Mouse (Mus musculus) bone marrow macrophage, adult 2 months (primary cell): ENCODE data around the gene Gm49339. TPM values are rescaled to one million over a fixed set of nuclear protein-coding genes. Genes with fewer than 3 reads are reported as not detected.
"Not testable (repeated sequence)": the region's sequence is repeated elsewhere in the genome, so short reads cannot be mapped to it uniquely, and the experiment has no call there.

Experiments
- H3K27ac ChIP-seq: 2 replicates; pipeline ENCODE4 v1.5.1; 2012; ENCODE audit warnings: low read depth, low read length; ENCODE audit not compliant: insufficient read depth
- H3K4me1 ChIP-seq: 2 replicates; pipeline ENCODE4 v1.6.1; 2012; ENCODE audit warnings: low read length; ENCODE audit not compliant: control insufficient read depth, insufficient read depth
- H3K4me3 ChIP-seq: 2 replicates; pipeline ENCODE4 v1.5.1; 2012; ENCODE audit warnings: mild to moderate bottlenecking, low read length, moderate library complexity; ENCODE audit not compliant: insufficient read depth
- CTCF ChIP-seq: IDR thresholded peaks from 2 replicates; pipeline ENCODE4 v1.5.1; 2012; ENCODE audit warnings: low read depth, mild to moderate bottlenecking, low read length, moderate library complexity
- POLR2A ChIP-seq: IDR thresholded peaks from 2 replicates; pipeline ENCODE4 v1.6.1; 2012; ENCODE audit warnings: mild to moderate bottlenecking, low read depth, low read length, borderline replicate concordance
- polyA plus RNA-seq: library from polyadenylated mRNA; stranded (reverse); fragments of >200 nt; gene quantifications from 2 replicates; pipeline ENCODE4 v1.2.4, GENCODE M21; 2012; ENCODE audit not compliant: missing spikeins, insufficient read depth, insufficient read length

The Gm49339 gene
- 444 and 484 TPM in 2 replicates for polyA plus RNA-seq

DNA sequence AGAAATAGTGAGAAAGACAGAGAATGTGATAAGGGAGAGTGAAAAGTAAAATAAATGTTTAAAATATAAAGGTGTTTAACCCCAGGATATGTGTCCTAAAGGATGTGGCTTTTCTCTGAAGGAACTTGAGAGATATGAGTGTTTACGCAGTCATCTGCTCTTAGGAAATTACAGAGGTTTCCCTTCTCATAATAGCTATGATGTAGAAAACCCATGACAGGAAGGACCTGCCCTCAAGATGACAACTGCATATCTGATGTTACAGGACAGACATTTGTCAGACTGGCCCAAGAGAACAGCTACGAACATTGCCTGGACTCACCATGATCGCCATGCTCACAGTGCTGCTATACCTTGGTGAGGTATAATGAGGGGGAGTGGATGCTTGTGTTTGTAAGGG lies at the start of gene Gm49339, which contains the start of gene Lilr4b:
Gm49339 (plus strand) TSS at position 216 of the 400 bp plus-strand sequence.
Lilr4b (plus strand) TSS at position 236 of the 400 bp plus-strand sequence.
- peaks cover 10% of the 10 kb centered on the region for H3K4me1 ChIP-seq
- H3K27ac ChIP-seq: peak within 1 kb of the TSS; percentile 92
- peak within 1 kb of the TSS; percentile 65 for H3K4me3 ChIP-seq

DNA sequence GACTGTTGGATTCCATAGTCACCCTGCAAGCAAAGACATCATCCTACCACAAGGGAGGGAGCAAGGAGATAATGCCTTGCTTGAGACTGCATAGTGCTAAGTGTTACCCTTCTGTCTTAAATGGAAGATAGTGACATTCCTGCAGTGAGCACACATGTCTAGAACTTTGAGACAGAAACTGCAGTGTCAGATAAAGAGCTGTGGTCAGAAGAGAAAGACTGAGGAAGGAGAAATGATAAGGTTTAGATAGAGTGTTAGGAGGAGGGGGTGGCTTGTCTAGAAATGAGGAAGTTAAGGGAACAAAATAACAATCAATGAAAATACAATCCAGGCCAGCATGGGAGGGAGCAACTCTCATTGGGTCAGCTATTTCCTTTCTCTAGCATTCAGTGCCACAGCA lies 47.5 kb upstream of the Gm49339 start:
- Histone ChIP-seq H3K27ac (no peak overlapping the region), H3K4me3 (no peak overlapping the region), H3K4me1 (peaks cover 8% of the 10 kb centered on the region)
- TF ChIP-seq POLR2A (no peak), CTCF (no peak)

DNA sequence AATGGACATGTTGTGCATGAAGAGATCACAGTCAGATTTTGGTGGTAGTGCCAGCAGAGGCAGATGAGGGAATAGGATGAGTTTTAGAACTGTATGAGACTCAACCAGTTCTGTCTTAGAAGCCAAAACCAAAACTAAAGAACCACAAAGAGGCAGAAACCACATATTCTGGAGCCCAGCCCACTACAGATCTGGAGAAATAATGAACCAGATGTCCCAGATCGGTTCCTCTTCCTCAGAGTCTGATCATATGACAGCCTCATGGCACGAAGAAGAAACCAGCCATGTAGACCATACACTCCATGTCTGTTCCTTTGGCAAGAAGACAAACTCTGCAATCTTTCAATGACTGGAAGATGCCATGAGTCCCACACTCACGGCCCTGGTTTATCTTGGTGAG lies 44.7 kb upstream of the Gm49339 start:
- TF ChIP-seq CTCF (no peak), POLR2A (no peak)
- H3K4me1 ChIP-seq: peaks cover 8% of the 10 kb centered on the region
- no peak overlapping the region for H3K4me3 ChIP-seq
- peak overlapping the region; percentile 65 for H3K27ac ChIP-seq

DNA sequence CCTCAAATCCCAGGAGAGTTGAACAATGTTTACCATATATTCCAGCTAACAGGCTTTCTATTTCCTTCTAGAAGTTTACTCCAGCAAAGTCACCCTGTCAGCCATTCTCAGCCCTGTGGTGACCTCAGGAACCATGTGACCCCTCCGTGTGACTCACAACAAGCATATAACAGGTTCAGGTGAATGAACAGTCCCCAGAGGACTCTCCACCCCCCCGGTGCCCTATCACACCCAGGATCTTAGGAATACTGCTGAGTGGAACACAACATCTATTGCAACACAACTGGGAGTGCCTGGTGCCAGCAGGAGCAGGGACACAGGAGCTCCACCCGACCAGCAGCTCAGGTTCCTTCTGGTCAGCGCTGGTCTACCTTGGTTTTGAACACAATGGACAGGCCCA lies 28.8 kb upstream of the Gm49339 start:
- H3K4me3 ChIP-seq: peak overlapping the region; percentile 43
- peak overlapping the region; percentile 59 for H3K27ac ChIP-seq
- no peak for TF ChIP-seq CTCF
- TF ChIP-seq POLR2A: no peak

DNA sequence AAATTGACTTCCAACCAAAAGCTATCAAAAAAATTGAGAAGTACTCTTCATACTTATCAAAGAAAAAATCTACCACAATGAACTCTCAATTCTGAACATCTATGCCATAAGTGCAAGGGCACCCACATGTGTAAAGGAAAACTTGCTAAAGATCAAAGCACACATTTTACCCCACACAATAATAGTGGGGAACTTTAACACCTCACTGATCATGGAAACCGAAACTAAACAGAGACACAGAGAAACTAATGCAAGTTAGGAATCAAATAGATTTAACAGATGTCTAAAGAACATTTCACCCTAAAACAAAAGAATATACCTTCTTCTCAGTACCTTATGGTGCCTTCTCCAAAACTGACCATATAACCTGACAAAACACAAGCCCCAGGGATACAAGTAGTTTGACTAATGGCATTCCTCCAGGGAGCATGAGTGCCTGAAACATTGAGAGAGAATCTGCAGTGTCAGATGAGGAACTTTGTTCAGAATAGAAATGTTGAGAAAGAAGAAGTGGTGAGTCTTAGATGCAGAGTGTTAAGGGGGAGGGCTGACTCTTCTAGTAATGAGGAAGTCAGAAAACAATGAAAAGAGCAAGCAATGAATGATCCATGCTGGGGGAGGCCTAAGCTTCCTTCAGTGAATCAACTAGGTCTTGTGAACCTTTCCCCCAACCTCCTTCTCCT lies 26.7 kb upstream of the Gm49339 start:
- Histone ChIP-seq H3K27ac (peak overlapping the region; percentile 97), H3K4me1 (peaks cover 43% of the 10 kb centered on the region), H3K4me3 (peak overlapping the region; percentile 13)
- no peak for TF ChIP-seq CTCF
- no peak for TF ChIP-seq POLR2A

More for the DNA sequence above, 28.8 kb upstream of the Gm49339 start:
- H3K4me1 ChIP-seq: peaks cover 32% of the 10 kb centered on the region

DNA sequence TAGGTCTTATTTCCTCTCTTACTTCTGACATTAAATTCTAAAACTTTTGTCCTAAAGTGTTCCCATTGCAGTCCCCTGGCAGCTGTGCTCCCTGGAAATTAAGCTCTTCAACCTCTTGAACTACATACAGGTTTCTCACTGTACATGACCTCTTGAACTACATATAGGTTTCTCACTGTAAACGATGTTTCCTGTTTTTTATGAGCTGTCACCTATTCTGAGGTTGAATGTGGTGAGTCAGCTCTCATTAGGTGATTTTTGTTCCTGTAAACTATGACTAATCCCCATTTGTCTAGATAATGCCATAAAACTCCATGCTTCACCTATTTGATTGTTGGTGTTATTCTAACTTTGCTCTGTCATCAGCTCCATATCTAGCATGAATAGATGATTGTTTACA lies 26.0 kb upstream of the Gm49339 start:
- Histone ChIP-seq H3K4me1 (peaks cover 49% of the 10 kb centered on the region), H3K27ac (peak overlapping the region; percentile 97), H3K4me3 (no peak overlapping the region)
- TF ChIP-seq POLR2A (no peak), CTCF (no peak)

DNA sequence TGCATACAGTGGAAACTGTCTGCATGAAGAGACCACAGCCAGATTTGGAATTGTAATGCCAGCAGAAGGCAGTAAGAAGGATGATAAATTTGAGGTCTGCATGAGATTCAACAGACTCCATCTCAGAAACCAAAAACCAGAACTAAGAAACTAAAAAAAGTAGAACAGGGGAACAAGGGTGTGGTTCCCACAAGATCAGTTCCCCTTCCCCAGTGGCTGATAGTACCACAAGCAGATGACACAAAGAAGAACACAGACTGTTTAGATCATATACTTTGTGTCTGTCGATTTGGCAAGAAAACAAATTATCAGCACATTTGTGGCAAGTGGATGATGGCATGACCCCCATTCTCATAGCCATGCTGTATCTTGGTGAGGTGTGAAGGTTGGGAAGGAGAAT lies 24.6 kb upstream of the Gm49339 start:
- Histone ChIP-seq H3K27ac (peak overlapping the region; percentile 86), H3K4me1 (peaks cover 55% of the 10 kb centered on the region), H3K4me3 (no peak overlapping the region)
- TF ChIP-seq POLR2A: no peak
- no peak for TF ChIP-seq CTCF

DNA sequence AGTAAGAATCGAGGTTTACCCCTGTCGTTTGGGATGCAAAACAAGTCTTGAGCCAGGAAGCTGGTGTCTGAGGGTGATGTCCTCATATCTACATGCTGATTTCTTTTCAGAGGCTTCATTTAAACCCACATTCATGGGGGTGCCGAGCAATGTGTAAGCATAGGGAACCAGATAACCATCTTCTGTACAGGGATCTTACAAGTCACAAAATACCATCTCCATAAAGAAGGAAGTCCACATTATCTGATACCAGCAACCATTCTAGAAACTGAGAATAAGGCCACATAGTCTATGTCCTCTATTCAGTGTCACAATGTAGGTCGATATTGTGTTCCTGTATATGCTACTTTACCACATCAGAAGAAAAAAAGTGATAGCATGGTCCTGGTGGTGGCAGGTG lies 24.0 kb upstream of the Gm49339 start:
- H3K4me1 ChIP-seq: peaks cover 49% of the 10 kb centered on the region
- no peak overlapping the region for H3K4me3 ChIP-seq
- TF ChIP-seq POLR2A: no peak
- no peak for TF ChIP-seq CTCF
- H3K27ac ChIP-seq: peak overlapping the region; percentile 86

DNA sequence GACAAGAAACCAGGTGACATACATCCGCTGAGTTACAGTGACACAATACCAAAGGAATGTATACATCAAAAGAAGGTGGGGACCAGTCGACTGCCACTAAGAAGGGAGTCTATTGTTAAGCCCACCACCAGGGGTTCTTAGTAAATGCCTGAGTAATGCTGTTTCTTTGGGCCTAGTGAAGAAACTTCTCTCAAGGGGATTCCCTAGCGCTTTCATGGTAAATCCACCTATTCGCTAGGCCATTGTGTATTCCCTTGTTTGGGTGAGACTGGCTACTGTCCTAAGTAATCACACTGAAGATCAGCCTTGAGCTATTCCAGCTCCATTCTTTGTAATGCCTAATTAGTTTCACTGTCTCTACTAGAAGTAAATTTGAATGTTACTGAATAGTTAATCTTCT lies 16.6 kb upstream of the Gm49339 start:
- peaks cover 17% of the 10 kb centered on the region for H3K4me1 ChIP-seq
- H3K4me3 ChIP-seq, H3K27ac ChIP-seq: not testable (repeated sequence)

DNA sequence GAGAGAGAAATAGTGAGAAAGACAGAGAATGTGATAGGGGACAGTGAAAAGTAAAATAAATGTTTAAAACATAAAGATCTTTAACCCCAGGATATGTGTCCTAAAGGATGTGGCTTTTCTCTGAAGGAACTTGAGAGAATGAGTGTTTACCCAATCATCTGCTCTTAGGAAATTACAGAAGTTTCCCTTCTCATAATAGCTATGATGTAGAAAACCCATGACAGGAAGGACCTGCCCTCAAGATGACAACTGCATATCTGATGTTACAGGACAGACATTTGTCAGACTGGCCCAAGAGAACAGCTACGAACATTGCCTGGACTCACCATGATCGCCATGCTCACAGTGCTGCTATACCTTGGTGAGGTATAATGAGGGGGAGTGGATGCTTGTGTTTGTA lies 10.3 kb downstream of the Gm49339 start, which contains the start of gene Lilrb4a:
Lilrb4a (plus strand) TSS at position 266 of the 400 bp plus-strand sequence.
- peak within 1 kb of the TSS; percentile 98 for H3K27ac ChIP-seq
- peak within 1 kb of the TSS; percentile 56 for H3K4me3 ChIP-seq
- H3K4me1 ChIP-seq: peaks cover 14% of the 10 kb centered on the region

DNA sequence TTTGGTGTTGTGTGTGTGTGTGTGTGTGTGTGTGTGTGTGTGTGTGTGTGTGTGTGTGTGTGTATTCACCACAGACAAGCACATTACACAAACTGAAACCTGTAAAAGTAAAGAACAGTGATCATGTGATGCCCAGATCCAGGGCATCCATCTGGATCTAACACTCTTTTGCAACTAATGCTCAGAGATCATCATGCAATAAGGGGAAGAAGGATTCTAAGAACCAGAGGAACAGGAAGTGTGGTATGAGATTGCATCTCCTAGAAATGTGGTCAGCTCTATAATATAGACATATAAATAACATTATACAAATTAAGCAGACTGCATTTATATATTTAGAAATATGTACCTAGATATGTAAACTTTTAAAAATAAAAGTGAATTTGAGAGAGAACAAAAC lies 39.6 kb downstream of the Gm49339 start:
- peaks cover 48% of the 10 kb centered on the region for H3K4me1 ChIP-seq
- no peak overlapping the region for H3K4me3 ChIP-seq
- peak overlapping the region; percentile 63 for H3K27ac ChIP-seq
- TF ChIP-seq CTCF (no peak), POLR2A (no peak)
